Mouse (Mus musculus): ENCODE measurements around the gene Got1.

Gene Got1

DNA sequence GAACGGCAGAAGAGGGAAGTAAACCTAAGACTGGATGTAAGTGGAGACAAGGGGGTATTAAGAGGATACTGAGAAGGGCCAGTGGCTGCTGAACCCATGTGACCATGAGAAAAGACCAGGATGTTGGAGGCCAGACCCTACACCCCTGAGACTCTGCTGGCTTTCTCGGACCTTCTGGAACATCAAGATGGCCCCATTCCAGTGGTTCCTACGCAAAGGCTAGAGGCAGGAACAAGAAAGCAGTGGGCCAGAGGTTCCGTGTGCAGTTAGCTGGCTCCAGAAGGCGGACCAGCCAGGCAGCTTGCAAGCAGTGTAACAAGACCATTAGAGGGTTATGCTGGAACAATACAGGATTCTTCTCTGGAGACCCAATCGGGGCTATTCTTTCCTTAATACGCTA lies 27.0 kb downstream of the Got1 start:
- in situ Hi-C loops (cut with MboI, MseI) = loop anchor here (5.0 to 25.0 kb wide), 2 partner anchors 130 to 710 kb away; partner anchors contain the start of gene Hps1 (in 1 of the 2)

DNA sequence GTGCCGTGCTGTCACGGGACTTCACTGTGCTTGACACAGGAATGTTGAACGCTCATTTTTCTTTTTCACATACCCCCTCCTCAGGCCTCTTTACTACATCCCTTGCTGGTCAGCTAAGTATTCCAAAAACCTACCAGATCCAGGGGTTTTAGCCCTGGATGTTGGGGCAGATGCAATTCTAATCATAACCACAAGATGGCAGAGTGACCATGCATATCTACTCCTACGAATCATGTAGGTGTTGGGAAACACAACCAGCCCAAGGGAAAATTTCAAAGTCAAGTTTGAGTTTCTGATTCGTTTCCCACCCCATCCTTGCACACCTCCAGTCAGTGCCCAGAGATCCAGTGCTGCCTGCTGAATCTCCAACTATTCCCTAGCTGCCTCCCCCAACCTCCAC lies 28.6 kb downstream of the Got1 start:
- in situ Hi-C loops (cut with MboI, MseI) = loop anchor here (5.0 to 25.0 kb wide), 2 partner anchors 131 to 709 kb away; partner anchors contain the start of gene Hps1 (in 1 of the 2)

DNA sequence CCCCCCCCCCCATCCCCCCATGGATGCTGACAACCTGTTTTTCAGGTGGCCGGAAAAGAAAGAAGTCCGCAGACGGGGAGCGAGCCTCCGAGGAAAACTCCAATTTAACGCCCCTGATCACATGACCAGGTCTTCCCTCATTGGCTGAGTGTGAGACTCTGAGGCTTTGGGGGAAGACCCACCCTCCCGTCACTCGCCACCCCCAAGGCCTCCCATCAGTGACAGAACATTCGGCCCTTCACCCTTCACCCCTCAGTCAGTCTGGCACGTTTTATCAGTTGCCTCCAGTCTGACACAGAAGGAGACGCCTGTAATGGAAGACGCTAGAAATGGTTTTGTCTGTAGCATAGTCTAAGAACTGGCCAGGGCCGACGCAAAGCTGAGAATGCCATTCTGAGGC lies 29.5 kb downstream of the Got1 start:
- in situ Hi-C loops (cut with MboI, MseI) = loop anchor here (5.0 to 25.0 kb wide), 2 partner anchors 132 to 708 kb away; partner anchors contain the start of gene Hps1 (in 1 of the 2)

DNA sequence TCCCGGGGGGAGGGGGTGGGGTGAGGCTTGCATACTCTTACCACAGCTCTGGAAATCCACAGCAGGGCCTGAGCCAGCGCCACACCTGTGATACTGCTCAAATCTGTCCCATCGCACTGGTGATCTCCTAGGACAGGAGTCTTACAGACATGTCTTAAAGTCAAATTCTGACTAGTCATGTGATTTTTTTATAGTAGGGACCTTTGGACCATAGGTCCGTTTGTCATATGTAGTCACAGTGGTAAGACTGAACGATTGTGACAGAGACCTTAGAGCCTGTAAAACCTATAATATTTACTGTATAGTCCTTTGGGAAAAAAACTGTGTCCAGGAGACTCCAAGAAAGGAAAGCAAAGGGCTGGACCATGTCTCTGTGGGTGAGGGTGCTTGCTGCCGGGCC lies 30.5 kb downstream of the Got1 start:
- in situ Hi-C loops (cut with MboI, MseI) = loop anchor here in 1 of 2 experiments (25.0 kb wide), 1 partner anchor 707 kb away; the partner anchor contains the start of gene Hps1

DNA sequence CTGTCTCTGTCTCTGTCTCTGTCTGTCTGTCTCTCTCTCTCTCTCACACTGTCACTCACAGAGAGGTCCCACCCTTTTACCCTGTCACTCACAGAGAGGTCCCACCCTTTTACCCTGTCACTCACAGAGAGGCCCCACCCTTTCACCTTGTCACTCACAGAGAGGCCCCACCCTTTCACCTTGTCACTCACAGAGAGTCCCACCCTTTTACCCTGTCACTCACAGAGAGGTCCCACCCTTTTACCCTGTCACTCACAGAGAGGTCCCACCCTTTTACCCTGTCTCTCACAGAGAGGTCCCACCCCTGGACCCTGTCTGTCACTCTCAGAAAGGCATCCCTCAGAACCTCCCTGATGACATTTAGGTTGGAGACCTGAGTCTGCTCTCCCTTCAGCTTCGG lies 31.1 kb downstream of the Got1 start:
- in situ Hi-C loops (cut with MboI, MseI) = loop anchor here in 1 of 2 experiments (25.0 kb wide), 1 partner anchor 706 kb away; the partner anchor contains the start of gene Hps1

DNA sequence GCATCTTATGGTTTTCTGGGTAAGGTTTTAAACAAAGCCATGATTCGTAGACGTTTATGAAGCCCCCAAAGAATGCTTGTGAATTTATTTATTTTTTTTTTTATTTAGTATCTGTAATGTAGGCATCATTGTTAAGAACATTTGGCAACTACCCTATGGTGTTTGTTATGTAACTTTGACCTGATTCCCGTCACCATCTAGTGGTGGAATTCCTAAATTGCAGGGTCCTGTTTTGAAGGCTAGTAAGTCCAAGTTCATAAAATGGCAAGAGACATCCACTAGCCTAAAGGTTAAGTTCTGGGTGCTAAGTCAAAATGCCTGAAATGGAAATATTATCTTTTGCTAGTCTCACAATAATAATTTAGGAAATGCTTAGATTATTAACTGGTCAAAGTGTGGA lies 37.0 kb downstream of the Got1 start:
- in situ Hi-C loops (cut with MboI, MseI) = loop anchor here (10.0 to 25.0 kb wide), 2 partner anchors 693 to 700 kb away; partner anchors contain the start of gene Hps1 (in 1 of the 2)

DNA sequence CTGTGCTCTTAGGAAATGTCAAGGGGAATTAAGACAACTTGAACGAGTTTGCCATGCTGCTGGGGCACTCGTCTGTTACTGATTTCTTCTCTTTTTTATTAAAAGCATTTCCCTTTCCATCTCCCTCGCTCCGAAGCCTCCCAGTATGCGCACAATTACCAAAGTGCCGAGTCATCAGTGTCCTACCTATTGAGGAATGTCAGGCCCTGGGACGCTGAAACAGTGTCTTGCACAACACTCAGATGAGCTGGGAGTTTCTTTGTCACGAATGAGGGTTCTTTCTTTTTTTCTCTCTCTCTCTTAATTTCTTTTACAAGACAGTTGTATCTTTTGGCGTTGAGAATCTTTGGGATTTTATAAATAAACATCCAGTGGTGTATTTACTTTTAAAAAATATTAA lies 43.9 kb downstream of the Got1 start:
- in situ Hi-C loops (cut with MboI, MseI) = loop anchor here (10.0 to 25.0 kb wide), 2 partner anchors 686 to 693 kb away; partner anchors contain the start of gene Hps1 (in 1 of the 2)

DNA sequence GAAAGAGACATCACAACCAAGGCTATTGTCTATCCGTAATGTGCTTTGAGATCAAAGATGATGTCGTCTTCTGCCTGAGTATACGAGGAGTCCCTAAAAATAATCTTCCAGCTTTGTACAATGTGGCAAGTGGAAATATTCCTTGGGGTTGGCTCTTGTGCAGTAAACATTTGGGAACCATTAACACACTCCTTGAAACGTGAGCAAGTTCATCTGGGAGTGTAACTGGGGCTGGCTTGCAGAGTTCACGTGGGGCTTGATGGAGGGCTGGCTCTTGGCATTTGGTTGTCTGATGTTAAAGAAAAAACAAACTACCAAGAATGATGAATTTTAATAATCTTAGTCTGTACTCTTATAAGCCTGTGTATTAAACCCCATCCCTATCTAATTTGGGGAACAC lies 45.0 kb downstream of the Got1 start:
- in situ Hi-C loops (cut with MboI, MseI) = loop anchor here in 1 of 2 experiments (25.0 kb wide), 1 partner anchor 692 kb away; the partner anchor contains the start of gene Hps1

DNA sequence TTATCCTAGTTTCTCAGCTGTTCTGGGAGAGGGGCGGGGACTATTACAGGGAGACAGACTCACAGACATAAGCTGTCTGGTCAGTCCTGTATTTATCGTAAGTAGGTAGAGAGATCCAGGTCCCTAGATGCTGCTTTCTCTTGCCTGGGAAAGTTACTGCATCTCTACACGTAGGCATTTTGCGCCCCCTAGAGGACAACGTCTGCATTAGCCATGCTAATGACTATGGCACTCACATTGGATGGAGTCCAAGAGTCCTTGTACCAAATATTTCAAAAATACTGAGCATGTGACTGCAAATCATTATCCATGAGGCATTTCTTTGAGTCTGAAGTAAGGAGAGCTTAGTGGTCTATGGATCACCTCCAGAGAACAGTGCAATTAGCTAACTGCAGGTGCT lies 45.5 kb downstream of the Got1 start:
- in situ Hi-C loops (cut with MboI, MseI) = loop anchor here in 1 of 2 experiments (25.0 kb wide), 1 partner anchor 692 kb away; the partner anchor contains the start of gene Hps1

DNA sequence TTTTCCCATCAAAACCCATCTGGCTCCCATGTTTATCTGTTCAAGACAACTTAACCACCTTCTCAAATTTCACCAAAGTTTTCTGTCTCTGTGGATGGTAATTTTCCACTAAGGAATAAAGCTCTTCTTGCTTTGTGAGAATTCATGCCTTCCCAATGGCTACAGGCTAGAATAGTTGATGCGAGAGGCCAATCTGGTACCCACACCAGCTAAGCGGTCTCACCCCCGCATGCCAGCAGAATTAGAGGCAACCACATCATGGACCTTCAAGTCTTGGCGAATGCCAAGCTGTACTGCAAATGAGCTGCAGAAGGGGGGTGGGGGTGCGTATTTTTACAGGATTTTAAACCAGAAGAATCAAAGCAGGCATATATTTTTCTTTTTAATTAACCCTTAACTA lies 47.0 kb downstream of the Got1 start:
- in situ Hi-C loops (cut with MboI, MseI) = loop anchor here in 1 of 2 experiments (25.0 kb wide), 1 partner anchor 690 kb away; the partner anchor contains the start of gene Hps1

DNA sequence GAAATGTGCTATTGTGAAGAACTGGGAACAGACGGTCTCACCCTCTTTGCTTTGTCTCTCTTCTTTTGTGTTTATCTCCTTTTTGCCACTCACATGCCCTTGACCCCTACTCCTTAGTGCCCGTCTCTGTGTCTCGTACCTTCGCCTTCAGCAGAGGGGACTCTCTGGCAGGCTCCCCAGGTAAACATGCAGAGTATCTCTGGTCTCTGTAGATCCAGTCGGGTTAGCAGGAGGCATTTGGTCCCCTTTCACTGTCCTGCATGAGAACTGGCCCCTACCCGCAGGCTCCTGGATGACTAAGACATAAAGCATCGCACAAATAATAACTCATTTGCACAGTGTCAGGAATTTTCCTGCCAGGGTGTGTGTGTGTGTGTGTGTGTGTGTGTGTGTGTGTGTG lies 48.3 kb downstream of the Got1 start:
- in situ Hi-C loops (cut with MboI, MseI) = loop anchor here in 1 of 2 experiments (25.0 kb wide), 1 partner anchor 689 kb away; the partner anchor contains the start of gene Hps1

DNA sequence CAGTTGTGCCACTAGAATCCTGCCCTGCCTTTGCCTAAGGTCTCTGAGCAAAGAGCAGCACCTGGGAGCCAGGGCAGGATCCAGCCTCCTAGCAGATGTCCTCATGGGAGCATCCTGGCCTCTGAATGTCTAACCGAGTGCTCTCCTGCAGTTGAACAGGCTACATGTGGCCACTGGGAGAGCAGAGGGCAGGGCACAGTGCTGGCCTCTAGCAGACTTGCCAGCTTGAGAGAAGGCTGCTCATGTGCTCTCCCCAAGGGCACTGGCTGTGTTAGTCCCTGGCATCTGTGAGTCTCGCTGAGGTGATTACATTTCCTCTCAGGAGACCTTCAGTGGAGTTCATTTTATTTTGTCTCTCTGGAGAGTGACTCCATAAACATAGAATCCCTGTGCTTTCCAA lies 48.8 kb downstream of the Got1 start:
- in situ Hi-C loops (cut with MboI, MseI) = loop anchor here in 1 of 2 experiments (25.0 kb wide), 1 partner anchor 688 kb away; the partner anchor contains the start of gene Hps1

DNA sequence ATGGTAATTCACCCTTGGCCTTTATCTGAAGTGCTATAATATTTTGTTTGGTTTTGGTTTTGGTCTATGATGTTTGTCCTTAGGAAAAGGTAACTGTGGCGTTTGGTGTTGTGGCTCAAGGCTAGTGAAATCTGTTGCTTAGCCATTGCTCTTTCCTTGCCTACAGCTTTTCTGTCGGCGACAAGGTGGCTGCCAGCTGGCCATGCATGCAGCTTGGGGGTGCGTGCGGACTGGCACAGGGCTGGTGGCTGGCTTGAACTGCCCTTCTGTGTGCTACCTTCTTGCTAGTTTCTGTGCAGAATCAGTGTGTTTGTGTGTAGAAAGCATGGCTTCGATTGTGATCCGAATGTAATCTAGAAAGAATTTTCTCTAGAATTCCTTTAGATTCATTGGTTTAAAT lies 51.6 kb downstream of the Got1 start:
- in situ Hi-C loops (cut with MboI, MseI) = no loop called here

DNA sequence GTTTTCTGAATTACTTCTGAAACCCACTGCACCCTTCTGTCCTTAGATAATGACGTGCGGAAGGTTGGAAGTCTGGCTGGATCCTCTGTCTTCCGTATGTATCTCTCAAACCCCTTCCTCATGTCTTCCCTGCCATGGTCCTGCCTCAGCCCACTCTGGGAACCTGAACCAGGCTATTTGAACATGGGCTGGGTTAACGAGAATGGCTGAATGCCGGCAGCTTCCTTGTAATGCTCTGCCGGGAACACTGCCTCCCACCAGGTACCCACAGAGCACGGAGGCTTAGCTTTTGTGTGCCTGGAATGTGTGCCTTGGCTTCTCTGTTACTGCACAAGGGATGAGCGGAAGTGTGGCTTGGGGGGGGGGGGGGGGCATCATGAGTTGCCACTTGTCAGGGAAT lies 52.1 kb downstream of the Got1 start:
- in situ Hi-C loops (cut with MboI, MseI) = no loop called here

DNA sequence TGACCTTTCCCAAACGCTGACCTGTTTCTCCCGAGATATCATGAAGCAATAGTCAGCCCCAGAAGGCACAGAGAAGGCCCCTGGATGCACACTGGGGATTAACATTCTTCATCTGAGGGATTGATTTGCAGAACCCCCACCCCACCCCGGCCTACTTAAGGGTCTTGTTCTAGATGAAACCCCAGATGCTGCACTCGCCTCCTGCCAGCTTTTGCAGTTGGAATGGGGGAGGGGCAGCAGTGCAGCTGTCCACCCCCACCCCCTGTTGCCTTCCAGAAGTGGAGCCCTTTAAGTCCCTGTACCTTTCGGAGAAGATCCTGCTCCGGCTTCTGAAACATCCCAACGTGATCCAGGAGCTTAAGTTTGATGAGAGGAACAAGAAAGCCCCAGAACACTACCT lies 55.1 kb downstream of the Got1 start:
- in situ Hi-C loops (cut with MboI, MseI) = no loop called here

DNA sequence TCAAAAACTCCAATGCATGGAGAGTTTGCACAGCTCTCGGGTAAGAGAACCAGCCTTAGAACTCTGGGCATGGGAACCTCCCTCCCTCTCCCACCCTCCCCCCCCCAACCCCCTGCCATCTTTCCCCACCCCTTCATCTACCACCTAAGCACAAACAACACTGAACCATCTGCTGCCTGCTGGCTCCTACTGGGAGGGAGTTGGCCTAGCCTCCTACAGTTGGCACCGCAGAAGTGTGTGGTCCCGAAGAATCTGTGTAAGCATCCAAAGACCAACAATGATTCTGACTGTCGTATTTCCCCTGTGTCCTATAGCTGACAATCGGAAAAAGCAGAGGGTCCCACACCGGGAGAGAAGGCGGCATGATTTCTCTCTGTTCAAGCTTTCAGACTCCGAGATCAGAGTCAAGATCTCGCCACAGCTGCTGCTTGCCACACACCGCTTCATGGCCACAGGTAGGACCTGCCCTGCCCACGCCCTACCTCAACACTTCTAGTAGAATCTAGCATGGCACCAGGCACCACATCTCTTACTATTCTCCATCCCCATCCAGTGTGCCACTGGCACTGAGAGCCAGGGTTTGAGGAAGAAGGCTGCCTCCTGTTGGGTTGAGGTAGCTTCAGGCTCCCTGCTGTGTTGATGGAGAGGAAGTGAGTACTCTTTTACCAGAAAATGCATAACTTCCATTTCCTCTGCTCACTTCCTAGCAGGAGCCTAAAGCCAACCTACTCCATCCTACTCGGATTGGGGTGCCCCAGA lies 56.3 kb downstream of the Got1 start:
- in situ Hi-C loops (cut with MboI, MseI) = no loop called here

DNA sequence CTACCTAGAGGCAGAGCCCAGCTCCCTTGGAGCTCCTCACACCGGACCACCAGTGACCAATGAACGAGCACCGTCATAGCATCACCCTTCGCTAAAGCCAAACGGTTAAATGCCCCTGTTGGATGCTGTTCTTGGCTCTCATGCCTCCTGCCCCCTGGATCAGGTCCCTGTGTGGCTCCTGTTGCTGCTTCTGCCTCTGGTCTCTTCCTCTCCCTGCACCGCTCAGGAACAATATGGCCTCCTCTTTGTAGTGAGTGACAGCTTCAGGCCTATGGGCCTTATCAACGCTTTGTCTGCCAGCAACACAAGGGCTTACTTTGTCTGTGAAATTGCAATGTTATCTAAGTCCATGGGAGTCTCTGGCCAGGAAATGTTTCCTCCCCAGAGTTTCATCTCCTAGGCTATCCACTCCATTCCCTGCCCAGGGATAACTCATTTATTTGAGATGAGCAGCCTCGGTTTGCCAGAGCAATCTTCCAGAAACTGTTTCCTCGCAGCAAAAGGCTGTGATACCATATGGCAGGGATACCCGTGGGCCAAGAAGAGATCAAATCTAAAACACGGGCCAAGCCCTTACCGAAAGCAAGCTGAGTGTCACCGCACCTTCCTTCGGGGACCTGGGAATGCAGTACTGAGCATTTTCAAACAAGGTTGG lies 58.7 kb downstream of the Got1 start:
- in situ Hi-C loops (cut with MboI, MseI) = no loop called here

DNA sequence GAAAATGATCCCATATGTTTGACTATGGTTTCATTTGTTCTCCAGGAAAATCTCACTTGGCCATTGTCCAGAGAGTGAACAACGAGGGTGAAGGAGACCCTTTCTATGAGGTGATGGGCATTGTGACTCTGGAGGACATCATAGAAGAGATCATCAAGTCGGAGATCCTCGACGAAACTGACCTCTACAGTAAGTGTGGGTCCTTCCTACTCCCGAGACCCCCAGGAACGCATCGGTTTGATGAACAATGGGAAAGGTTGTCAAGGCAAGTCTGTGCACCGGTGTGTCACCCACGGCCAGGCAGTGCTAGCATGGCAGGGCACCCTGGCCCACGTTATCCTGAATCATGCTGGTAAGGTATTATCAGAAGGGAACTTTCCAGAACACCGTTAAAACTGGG lies 59.3 kb downstream of the Got1 start:
- in situ Hi-C loops (cut with MboI, MseI) = no loop called here

DNA sequence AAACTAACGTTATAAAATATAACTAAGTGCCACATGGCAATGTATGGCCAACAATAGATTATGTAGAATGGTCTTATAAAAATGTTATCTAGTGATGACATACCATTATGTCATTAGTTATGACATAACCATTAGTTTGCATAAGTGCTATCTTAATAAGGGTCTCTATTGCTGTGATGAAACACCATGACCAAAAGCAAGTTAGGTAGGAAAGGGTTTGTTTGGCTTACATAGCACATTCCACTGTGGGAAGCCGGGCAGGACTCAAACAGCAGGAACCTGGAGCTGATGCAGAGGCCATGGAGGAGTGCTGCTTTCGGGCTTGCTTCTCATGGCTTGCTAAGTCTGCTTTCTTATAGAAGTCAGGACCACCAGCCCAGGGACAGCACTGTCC lies 60.1 kb downstream of the Got1 start:
- in situ Hi-C loops (cut with MboI, MseI) = no loop called here

DNA sequence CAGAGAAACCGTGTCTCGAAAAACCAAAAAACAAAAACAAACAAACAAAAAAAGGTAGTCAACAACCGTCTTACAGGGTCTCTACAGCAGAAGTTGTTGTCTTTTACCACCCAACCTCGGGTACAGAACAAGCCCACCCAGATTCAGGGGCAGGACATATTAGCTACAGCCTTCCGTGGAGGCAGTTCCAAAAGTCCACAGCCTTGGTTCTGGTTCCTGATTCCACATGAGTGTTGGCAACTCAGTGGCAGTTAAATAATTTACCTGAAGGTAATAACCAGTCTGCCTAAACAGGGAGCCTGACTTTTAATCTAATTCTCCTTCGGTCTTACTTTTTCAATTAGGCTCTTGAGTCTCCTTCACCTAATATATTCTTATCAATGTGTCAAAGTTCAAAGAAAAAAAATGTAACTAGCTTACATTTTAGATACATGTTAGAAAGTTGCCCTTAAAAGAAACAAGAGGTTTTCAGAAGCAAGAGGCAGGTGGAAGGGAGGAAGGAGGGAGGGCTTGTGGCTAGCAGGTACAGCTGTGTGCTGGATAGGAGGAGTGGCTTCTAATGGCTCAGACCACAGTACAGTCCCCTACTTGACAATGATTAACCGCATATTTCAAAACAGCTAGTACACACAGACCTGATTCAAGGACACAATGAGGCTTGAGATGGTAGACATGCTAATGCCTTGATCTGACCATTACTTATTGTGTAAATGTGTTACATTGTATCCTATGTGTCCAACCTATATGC lies 60.7 kb downstream of the Got1 start:
- in situ Hi-C loops (cut with MboI, MseI) = no loop called here

DNA sequence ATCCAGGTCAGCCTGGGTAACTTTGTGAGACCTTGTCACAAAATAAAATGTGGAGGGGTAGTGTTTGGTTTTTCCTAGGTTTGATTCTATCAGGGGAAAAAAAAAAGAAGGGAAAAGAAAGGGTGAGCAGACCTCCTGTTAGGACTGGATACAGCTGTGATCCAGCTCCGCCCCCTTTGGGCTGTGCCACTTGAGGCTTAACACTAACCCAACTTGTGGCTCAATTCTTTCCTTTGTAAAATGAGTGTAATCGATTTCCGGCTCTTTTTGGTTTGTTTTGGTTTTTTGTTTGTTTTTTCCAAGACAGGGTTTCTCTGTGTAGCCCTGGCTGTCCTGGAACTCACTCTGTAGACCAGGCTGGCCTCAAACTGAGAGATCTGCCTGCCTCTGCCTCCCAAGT lies 62.3 kb downstream of the Got1 start:
- in situ Hi-C loops (cut with MboI, MseI) = no loop called here
